Mouse (Mus musculus) forebrain, embryonic 15.5 days (tissue): ENCODE data around the gene Cd163. TPM values are rescaled to one million over a fixed set of nuclear protein-coding genes. Genes with fewer than 3 reads are reported as not detected.
"Not testable (repeated sequence)": the region's sequence is repeated elsewhere in the genome, so short reads cannot be mapped to it uniquely, and the experiment has no call there.

Experiments
- ATAC-seq: fragments of 200-750 bp; cut with Nextera tagmentation; replicated peaks from 2 replicates; pipeline ENCODE4 v1.8.0; 2017; ENCODE audit warnings: mild to moderate bottlenecking, moderate TSS enrichment, moderate library complexity
- H3K27ac ChIP-seq: fragments of 300-500 bp; sonication (generic); replicated peaks from 2 replicates; pipeline ENCODE4 v1.5.1; 2015; ENCODE audit warnings: mild to moderate bottlenecking, inconsistent platforms
- H3K27me3 ChIP-seq: fragments of 300-500 bp; sonication (generic); 2 replicates; pipeline ENCODE4 v1.6.1; 2015; ENCODE audit warnings: inconsistent platforms
- H3K36me3 ChIP-seq: fragments of 300-500 bp; sonication (generic); 2 replicates; pipeline ENCODE4 v1.6.1; 2015; ENCODE audit warnings: mild to moderate bottlenecking, inconsistent platforms
- H3K4me1 ChIP-seq: fragments of 300-500 bp; sonication (generic); 2 replicates; pipeline ENCODE4 v1.6.1; 2015; ENCODE audit warnings: inconsistent platforms
- H3K4me2 ChIP-seq: fragments of 300-500 bp; sonication (generic); replicated peaks from 2 replicates; pipeline ENCODE4 v1.6.1; 2015; ENCODE audit warnings: mild to moderate bottlenecking, inconsistent platforms
- H3K4me3 ChIP-seq: fragments of 300-500 bp; sonication (generic); 2 replicates; pipeline ENCODE4 v1.5.1; 2015; ENCODE audit warnings: mild to moderate bottlenecking, inconsistent platforms
- H3K9ac ChIP-seq: fragments of 300-500 bp; sonication (generic); replicated peaks from 2 replicates; pipeline ENCODE4 v1.6.1; 2015; ENCODE audit warnings: mild to moderate bottlenecking, inconsistent platforms
- H3K9me3 ChIP-seq: fragments of 300-500 bp; sonication (generic); 2 replicates; pipeline ENCODE4 v1.6.1; 2016; ENCODE audit warnings: inconsistent platforms
- WGBS: fragments of 180-500 bp; shearing (Covaris S2); methylation state at CpG from one replicate; pipeline ENCODE4 v1.1.7; 2015; ENCODE audit warnings: mixed read lengths; 5-methylcytosine and 5-hydroxymethylcytosine counted together
- polyA plus RNA-seq: library from polyadenylated mRNA; unstranded; fragments of >200 nt; fragmentation: Nextera tagmentation; extraction: Ambion mirVana; gene quantifications from 2 replicates; pipeline ENCODE4 v1.2.1, GENCODE M21; 2015

The Cd163 gene
- polyA plus RNA-seq: 0.28 and 0.32 TPM in 2 replicates

DNA sequence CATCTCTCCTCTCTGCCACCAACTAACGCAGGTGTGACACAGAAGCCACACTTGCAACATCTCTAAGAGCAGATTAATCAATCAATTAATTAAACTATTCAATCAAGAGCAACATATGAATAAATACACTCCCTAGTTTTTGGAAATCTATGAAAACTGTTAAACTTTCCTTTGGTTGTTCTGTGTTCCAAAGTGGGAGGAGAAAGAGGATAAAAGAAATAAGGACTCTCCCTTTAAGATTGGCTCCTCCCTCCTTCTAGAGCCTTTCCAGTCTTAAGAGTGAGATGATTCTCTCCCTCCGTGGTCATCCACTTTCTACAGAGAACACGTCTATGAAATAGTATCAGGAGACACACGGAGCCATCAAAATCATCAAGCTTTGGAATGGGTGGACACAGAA is at the start of gene Cd163:
TSS of gene Cd163 (plus strand) at position 301 of the 400 bp plus-strand sequence.
- no peaks in the 10 kb centered on the region for H3K9me3 ChIP-seq
- no peak within 1 kb of the TSS for H3K27ac ChIP-seq
- no peak within 1 kb of the TSS for H3K4me3 ChIP-seq
- 89% methylated on average over 4 of the region's 4 CpGs for WGBS
- no peaks in the 10 kb centered on the region for H3K36me3 ChIP-seq
- H3K27me3 ChIP-seq: no peaks in the 10 kb centered on the region
- no peak within 1 kb of the TSS for H3K4me2 ChIP-seq
- ATAC-seq: no peak
- no peaks in the 10 kb centered on the region for H3K4me1 ChIP-seq
- no peak within 1 kb of the TSS for H3K9ac ChIP-seq

DNA sequence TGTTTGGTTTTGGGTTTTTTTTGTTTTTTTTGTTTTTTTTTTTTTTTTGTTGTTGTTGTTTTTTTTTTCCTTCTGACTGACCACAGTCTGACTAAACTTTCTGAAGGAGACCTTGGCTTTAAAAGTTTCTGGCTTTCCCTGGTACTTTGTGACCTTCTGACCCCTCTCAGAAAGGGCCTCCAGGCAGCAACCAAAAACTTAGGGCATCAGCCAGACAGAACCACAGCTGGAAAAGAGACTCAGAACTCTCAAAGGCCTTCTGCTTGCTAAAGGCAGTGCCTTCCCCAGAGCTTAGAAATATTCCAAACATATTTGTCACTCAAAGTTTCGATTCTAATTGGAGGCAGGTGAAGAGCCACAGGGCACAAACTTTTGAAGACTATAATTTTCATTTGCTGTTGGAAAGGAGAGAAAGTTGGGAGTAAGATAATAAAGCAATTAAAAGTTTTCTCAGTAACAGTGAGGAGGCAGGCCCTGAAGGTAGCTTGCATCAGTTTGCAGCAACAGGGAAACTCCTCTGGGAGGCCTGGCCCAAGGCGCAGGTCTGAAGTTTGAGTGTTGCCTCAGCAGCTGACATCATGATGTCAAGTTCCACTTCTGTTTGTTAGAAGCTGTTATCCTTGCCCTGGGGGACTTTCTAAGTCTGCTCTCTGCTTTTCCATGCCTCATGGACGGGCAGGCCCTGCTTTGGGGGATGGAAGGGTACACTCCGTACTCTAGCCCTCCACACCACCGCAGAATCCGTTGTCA is 48.6 kb upstream of the Cd163 start:
- Histone ChIP-seq H3K9me3 (no peaks in the 10 kb centered on the region), H3K36me3 (no peaks in the 10 kb centered on the region), H3K9ac (no peak overlapping the region), H3K27me3 (no peaks in the 10 kb centered on the region), H3K4me2 (no peak overlapping the region), H3K27ac (no peak overlapping the region), H3K4me3 (no peak overlapping the region), H3K4me1 (no peaks in the 10 kb centered on the region)
- ATAC-seq: no peak
- WGBS: 84% methylated on average over 6 of the region's 6 CpGs

DNA sequence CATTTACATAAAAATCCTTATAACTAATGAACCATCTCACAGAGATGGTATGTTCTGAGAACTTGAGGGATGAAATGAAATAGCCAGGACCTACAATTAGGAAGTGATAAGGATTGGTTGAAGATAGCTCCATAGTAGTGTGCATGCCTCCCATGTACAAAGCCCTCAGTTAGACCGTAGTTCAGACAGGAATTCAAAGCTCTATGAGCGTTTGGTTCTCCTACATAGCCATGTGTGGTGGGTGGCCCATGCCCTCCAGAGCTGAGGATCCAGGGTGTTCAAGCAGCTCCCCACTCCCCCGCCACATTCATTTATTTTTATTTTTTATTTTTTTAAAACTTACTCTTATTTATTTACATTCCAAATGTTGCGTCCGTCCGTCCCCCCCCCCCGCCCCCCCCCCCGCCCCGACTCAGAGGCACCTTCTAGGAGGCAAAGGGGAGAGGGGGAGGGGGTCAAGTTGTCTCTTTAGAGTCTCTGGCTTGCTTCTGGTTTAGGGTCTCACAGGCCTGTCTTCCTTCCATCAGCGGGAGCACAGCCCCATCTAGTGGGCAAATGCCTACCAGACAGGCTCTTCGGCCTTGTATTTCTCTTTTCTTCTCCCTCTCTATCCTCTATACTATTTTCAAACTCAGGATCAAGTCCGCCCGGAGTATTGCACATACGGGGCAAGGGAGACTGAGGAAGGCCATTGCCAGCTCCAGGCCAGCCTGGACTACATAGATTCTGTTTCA is 44.1 kb upstream of the Cd163 start:
- Histone ChIP-seq H3K27me3 (no peaks in the 10 kb centered on the region), H3K9me3 (no peaks in the 10 kb centered on the region), H3K27ac (no peak overlapping the region), H3K36me3 (no peaks in the 10 kb centered on the region), H3K4me2 (no peak overlapping the region), H3K4me3 (no peak overlapping the region), H3K4me1 (no peaks in the 10 kb centered on the region), H3K9ac (no peak overlapping the region)
- WGBS: 27% methylated on average over 11 of the region's 14 CpGs
- ATAC-seq: peak; percentile 92

DNA sequence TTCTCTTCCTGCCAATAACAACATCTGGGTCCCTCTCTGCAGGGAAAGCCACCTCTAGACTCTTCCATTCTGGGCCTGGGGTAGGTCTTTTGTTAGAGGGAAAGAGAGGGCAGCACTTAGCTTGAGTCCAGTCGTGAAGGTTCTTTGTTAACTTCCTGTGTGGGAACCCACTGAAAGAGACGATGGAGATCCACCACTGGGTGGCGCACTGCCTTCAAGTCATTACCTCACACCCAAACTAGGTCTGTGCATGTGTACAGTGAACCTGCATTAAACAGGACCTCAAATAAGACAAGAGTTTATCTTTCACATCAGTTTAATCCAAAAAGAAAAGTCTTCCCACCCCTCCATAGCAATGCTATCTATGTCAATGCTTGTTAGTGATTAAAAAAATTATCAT is 41.8 kb upstream of the Cd163 start:
- ATAC-seq: peak; percentile 67; the same call in 1 of the 2 replicates
- H3K27me3 ChIP-seq: no peaks in the 10 kb centered on the region
- no peak overlapping the region for H3K27ac ChIP-seq
- H3K9ac ChIP-seq: no peak overlapping the region
- H3K4me3 ChIP-seq: no peak overlapping the region
- no peak overlapping the region for H3K4me2 ChIP-seq
- H3K36me3 ChIP-seq: no peaks in the 10 kb centered on the region
- WGBS: 6% methylated on average over 3 of the region's 3 CpGs
- no peaks in the 10 kb centered on the region for H3K9me3 ChIP-seq
- H3K4me1 ChIP-seq: no peaks in the 10 kb centered on the region

DNA sequence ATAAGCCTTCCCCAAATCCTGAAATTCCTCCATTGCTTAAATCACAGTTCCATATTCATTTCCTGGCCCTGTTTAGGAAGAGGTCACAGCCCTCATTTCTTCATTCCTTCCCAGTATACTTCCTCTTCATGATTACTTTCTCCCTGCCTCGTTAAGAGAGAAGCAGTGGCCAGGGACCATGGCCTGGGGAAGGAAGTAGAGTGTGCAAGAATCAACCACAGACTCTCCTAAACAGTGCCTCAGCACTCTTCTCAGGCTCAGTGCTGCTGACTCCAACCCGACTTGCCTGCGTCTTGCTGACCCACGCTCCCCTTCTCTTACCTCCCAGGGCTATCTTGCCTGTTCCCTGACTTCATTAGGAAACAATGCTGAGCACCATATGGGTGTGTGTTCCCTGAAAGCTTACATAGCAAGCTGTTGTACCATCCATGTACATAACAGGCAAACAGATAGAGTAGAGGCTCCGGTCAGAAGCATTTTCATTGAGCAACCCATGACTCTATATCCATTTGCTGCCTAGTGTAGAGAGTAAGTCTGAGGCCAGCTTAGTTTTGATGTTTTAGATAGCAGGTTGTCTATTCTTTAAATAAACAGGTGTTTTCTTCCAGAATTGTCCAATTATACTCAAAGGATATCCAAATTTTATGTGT is 31.1 kb upstream of the Cd163 start:
- no peak overlapping the region for H3K27ac ChIP-seq
- no peak overlapping the region for H3K4me2 ChIP-seq
- ATAC-seq: no peak
- no peaks in the 10 kb centered on the region for H3K9me3 ChIP-seq
- no peak overlapping the region for H3K9ac ChIP-seq
- no peaks in the 10 kb centered on the region for H3K27me3 ChIP-seq
- 77% methylated on average over 5 of the region's 5 CpGs for WGBS
- no peaks in the 10 kb centered on the region for H3K36me3 ChIP-seq
- H3K4me3 ChIP-seq: no peak overlapping the region
- H3K4me1 ChIP-seq: no peaks in the 10 kb centered on the region

DNA sequence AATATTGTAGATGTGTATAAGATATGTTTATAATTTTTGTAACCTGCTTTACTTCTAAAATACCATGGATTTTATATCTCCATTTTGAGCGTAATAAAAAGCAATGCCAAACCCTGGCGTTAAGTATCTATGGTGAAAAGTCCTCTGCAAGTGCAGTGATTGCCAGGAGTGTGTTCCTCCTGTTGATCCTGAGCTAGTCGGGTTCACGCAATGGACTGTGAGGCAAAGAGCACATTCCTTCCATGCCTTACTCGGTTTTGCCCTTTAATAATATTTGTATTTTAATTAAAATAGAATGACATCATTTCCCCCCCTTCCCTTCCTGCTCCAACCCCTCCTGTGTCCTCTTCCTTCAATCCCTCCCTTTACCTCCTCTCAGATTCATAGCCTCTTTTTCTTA is 26.8 kb upstream of the Cd163 start:
- Histone ChIP-seq H3K36me3 (no peaks in the 10 kb centered on the region), H3K9me3 (no peaks in the 10 kb centered on the region), H3K4me1 (no peaks in the 10 kb centered on the region), H3K9ac (no peak overlapping the region), H3K4me3 (no peak overlapping the region), H3K27ac (no peak overlapping the region), H3K4me2 (no peak overlapping the region), H3K27me3 (no peaks in the 10 kb centered on the region)
- WGBS: 90% methylated on average over 5 of the region's 5 CpGs
- no peak for ATAC-seq

DNA sequence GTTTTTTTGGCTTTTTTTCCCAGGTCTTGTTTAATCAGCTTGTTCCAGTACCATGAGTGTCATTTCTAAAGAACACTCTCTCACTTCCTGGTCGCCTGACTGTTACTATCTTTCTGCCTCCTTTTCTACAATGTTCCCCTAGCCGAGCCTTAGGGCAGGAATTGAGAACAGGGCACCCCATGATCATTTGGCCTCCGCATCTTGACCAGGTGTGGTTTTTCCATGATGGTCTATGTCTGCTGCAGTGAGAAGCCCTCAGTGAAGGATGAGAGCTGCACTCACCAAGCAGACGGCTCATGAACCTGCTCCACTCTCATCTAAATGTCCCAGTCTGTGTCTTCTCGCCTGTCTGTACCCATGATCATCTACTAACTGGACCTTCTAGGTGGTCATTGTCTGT is 26.2 kb upstream of the Cd163 start:
- H3K9ac ChIP-seq: no peak overlapping the region
- H3K9me3 ChIP-seq: no peaks in the 10 kb centered on the region
- H3K36me3 ChIP-seq: no peaks in the 10 kb centered on the region
- H3K4me1 ChIP-seq: no peaks in the 10 kb centered on the region
- no peaks in the 10 kb centered on the region for H3K27me3 ChIP-seq
- ATAC-seq: no peak
- H3K27ac ChIP-seq: no peak overlapping the region
- H3K4me2 ChIP-seq: no peak overlapping the region
- no peak overlapping the region for H3K4me3 ChIP-seq
- WGBS: 87% methylated on average over 5 of the region's 5 CpGs

DNA sequence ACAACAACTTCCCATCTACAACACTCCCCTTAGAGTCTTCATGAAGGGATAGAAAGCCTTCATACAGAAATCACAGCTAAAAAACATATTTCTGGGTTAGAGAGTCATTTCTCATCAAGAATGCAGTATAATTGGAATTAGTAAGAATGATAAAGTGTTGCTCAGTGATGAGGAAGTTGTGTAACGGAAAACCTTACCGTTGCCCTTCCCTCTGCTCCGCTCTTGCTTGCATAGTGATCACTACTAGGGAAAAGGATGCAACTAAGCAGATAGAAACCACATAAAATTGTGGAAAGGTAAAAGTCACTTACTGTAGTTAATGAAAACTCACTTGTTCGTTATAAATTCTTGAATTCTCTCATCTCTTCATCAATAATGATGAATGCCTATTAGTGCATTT is 21.7 kb upstream of the Cd163 start:
- Histone ChIP-seq H3K27ac (no peak overlapping the region), H3K4me3 (no peak overlapping the region), H3K4me1 (no peaks in the 10 kb centered on the region), H3K9me3 (no peaks in the 10 kb centered on the region), H3K4me2 (no peak overlapping the region), H3K36me3 (no peaks in the 10 kb centered on the region), H3K27me3 (no peaks in the 10 kb centered on the region), H3K9ac (no peak overlapping the region)
- 92% methylated on average over 4 of the region's 4 CpGs for WGBS
- ATAC-seq: no peak

DNA sequence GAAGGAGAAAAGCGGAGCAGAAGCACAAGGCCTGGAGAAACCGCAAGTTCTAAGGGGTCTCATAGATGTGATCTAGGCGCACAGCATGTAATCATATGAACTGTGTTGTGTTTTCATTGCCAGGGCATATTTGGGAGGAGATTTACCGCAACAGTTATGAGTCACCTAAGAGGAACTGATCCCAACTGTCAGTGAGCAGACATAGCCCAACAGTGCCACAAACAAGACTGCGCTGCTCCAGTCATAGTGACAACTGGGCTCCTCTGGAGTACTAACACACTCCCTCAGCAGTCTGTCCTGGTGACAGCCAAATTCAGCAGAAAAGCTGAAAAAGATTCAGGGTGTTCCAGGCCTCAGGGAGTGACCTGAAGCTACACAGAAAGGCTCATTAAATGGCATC is 7.1 kb upstream of the Cd163 start:
- H3K4me3 ChIP-seq, H3K4me2 ChIP-seq, H3K36me3 ChIP-seq, H3K9me3 ChIP-seq, H3K27me3 ChIP-seq, ATAC-seq, H3K9ac ChIP-seq, H3K4me1 ChIP-seq, H3K27ac ChIP-seq: not testable (repeated sequence)
- WGBS: 95% methylated on average over 5 of the region's 5 CpGs

DNA sequence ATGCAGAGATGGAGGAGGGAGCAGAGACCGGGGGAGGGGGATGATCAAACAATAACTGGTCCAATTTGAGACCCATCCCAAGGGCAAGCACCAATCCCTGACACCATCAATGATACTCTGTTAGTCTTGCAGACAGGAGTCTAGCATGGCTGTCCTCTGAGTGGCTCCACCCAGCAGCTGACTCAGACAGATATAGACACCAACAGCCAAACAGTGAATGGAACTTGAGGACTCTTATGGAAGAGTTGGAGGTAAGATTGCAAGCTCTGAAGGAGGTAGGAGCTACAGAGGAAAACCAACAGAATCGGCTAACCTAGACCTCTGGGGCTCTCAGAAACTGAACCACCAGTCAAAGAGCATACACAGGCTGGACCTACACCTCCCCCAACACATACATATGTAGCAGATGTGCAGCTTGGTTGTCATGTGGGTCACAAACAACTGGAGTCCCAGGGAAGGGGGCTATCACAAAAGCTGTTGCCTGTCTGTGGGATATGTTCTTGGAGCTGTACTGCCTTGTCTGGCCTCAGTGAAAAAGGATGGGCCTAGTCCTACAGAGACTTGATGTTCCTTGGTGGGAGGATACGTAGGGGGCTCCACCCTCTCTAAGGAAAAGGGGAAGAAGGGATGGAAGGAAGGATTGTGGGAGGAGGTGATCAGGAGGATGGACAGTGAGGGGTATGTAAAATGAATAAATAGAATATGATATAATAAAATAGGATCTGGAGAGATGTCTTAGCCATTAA is 2.8 kb upstream of the Cd163 start:
- Histone ChIP-seq H3K4me1 (no peaks in the 10 kb centered on the region), H3K9ac (no peak overlapping the region), H3K4me3 (no peak overlapping the region), H3K27ac (no peak overlapping the region), H3K27me3 (no peaks in the 10 kb centered on the region), H3K36me3 (no peaks in the 10 kb centered on the region), H3K9me3 (no peaks in the 10 kb centered on the region), H3K4me2 (no peak overlapping the region)
- ATAC-seq: no peak
- 86% methylated on average over 3 of the region's 3 CpGs for WGBS

DNA sequence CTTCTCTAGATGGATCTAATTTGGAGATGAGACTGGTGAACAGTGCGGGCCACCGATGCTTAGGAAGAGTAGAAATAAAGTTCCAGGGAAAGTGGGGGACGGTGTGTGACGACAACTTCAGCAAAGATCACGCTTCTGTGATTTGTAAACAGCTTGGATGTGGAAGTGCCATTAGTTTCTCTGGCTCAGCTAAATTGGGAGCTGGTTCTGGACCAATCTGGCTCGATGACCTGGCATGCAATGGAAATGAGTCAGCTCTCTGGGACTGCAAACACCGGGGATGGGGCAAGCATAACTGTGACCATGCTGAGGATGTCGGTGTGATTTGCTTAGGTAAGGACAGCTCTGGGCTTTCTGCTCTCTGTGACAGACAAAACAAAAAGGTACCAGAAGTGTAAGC is 4.5 kb downstream of the Cd163 start:
- no peak for ATAC-seq
- H3K4me3 ChIP-seq: no peak overlapping the region
- H3K27ac ChIP-seq: no peak overlapping the region
- WGBS: 89% methylated on average over 8 of the region's 8 CpGs
- H3K27me3 ChIP-seq: no peaks in the 10 kb centered on the region
- no peaks in the 10 kb centered on the region for H3K4me1 ChIP-seq
- H3K9ac ChIP-seq: no peak overlapping the region
- H3K9me3 ChIP-seq: no peaks in the 10 kb centered on the region
- no peaks in the 10 kb centered on the region for H3K36me3 ChIP-seq
- H3K4me2 ChIP-seq: no peak overlapping the region

DNA sequence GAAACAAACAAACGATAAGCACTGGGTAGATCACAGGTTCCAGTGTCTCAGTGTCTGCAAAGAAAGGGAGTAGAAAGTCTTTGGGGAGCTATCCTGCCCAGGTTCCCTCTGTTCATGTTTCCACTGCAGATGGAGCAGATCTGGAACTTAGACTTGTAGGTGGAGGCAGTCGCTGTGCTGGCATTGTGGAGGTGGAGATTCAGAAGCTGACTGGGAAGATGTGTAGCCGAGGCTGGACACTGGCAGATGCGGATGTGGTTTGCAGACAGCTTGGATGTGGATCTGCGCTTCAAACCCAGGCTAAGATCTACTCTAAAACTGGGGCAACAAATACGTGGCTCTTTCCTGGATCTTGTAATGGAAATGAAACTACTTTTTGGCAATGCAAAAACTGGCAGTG is 7.8 kb downstream of the Cd163 start:
- no peak for ATAC-seq
- WGBS: 89% methylated on average over 6 of the region's 6 CpGs

More for the DNA sequence above, 7.8 kb downstream of the Cd163 start:
- no peak overlapping the region for H3K9ac ChIP-seq
- no peak overlapping the region for H3K27ac ChIP-seq
- H3K27me3 ChIP-seq: no peaks in the 10 kb centered on the region
- H3K4me3 ChIP-seq: no peak overlapping the region
- no peak overlapping the region for H3K4me2 ChIP-seq
- no peaks in the 10 kb centered on the region for H3K9me3 ChIP-seq
- H3K36me3 ChIP-seq: no peaks in the 10 kb centered on the region
- no peaks in the 10 kb centered on the region for H3K4me1 ChIP-seq
